Mouse (Mus musculus) CD8-positive naive resting alpha-beta T cell, adult 2 months (primary cell): ENCODE results near the gene Slc1a7.

Experiments used
- DNase-seq, 2 experiments: peaks; one replicate each; pipeline ENCODE4 v3.0.0; 2022; ENCODE audit warnings: low read depth in 2 of 2, low spot score in 2 of 2

Gene Slc1a7

GRCm38 (mm10) chr4:107967966-107968682 is at the start of gene Slc1a7:
TSS of gene Slc1a7 (plus strand) at chr4:107968332.
- DNase-seq = no peak

- DNase-seq = no peak
Measured at GRCm38 (mm10) chr4:107920336-107920735, 47.8 kb upstream of the Slc1a7 start.

GRCm38 (mm10) chr4:107921152-107921695 is 46.9 kb upstream of the Slc1a7 start:
- DNase-seq = no peak

- DNase-seq = no peak
Measured at GRCm38 (mm10) chr4:107921952-107922351, 46.2 kb upstream of the Slc1a7 start.

GRCm38 (mm10) chr4:107923145-107923802 is 44.9 kb upstream of the Slc1a7 start, which contains the start of gene Cpt2:
TSS of gene Cpt2 (minus strand) at chr4:107923610.
- DNase-seq = peak; percentile 86 to 89

- no peak for DNase-seq
Measured at GRCm38 (mm10) chr4:107923803-107924194, 44.3 kb upstream of the Slc1a7 start.

GRCm38 (mm10) chr4:107928269-107928668 is 39.9 kb upstream of the Slc1a7 start:
- DNase-seq = no peak

GRCm38 (mm10) chr4:107928726-107929125 is 39.4 kb upstream of the Slc1a7 start:
- DNase-seq = no peak

- DNase-seq = no peak
Measured at GRCm38 (mm10) chr4:107931453-107931852, 36.7 kb upstream of the Slc1a7 start.

- no peak for DNase-seq
Measured at GRCm38 (mm10) chr4:107933239-107933638, 34.9 kb upstream of the Slc1a7 start.

- no peak for DNase-seq
Measured at GRCm38 (mm10) chr4:107935254-107935653, 32.9 kb upstream of the Slc1a7 start.

- DNase-seq = no peak
Measured at GRCm38 (mm10) chr4:107937338-107937737, 30.8 kb upstream of the Slc1a7 start.

GRCm38 (mm10) chr4:107938124-107938523 is 30.0 kb upstream of the Slc1a7 start:
- DNase-seq = no peak

GRCm38 (mm10) chr4:107942741-107943140 is 25.4 kb upstream of the Slc1a7 start:
- no peak for DNase-seq

- no peak for DNase-seq
Measured at GRCm38 (mm10) chr4:107944141-107944540, 24.0 kb upstream of the Slc1a7 start.

- no peak for DNase-seq
Measured at GRCm38 (mm10) chr4:107949918-107950317, 18.2 kb upstream of the Slc1a7 start.

- DNase-seq = no peak
Measured at GRCm38 (mm10) chr4:107952845-107953244, 15.3 kb upstream of the Slc1a7 start.

GRCm38 (mm10) chr4:107955691-107956090 is 12.4 kb upstream of the Slc1a7 start:
- no peak for DNase-seq

- DNase-seq = no peak
Measured at GRCm38 (mm10) chr4:107958487-107958886, 9.6 kb upstream of the Slc1a7 start.

- no peak for DNase-seq
Measured at GRCm38 (mm10) chr4:107962044-107962732, 5.9 kb upstream of the Slc1a7 start.

GRCm38 (mm10) chr4:107962792-107963191 is 5.3 kb upstream of the Slc1a7 start:
- no peak for DNase-seq
